Mouse (Mus musculus): ENCODE data around the gene Cnot6. TPM values are rescaled to one million over a fixed set of nuclear protein-coding genes. Genes with fewer than 3 reads are reported as not detected.

Cnot6 gene
- polyA plus RNA-seq, 1 experiment = 13.6 TPM

DNA sequence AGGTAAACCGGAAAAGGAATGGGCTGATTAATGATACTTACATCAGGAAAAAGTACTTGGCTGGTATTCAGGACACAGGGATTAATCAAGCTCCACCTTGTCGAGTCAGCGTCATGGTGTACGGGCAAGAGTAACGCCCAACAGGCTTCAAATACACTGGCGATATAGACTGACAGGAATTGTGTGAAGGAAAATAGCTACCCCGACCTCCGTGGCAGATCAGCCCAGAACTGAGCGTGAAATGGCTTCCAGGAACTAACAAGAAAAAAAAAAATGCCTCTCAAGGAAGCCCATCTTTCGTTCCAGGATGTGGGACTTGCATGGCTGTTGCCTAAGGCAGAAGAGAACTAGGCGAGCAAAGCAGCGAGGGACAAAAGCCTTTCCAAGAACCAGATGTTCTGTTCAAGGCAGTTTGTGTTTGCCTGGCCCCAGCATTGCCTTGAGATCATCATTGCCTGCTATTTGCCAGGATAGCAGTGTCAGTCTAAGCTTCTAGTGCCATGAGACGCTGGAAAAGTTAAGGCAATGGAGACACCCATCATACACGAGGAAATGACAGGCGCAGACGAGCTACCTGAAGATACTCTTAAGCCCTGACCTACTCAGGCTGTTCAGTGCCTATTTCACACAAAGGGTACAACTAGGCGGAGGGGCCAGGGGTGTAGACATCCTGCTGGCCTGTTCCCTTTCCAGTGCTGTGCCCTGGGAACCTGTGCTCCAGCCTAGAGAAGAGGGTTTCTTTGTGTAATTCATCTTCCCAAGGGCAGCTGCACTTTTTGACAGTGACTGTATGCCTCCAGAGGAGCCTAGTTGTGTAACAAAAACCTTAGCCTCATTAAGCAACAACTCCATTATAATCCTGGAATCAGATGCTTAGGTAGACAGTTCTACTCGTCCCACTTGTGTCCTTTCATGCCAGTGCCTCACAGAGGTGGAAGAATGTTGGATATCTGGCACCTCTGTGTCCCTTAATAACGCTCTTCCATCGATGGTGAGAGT lies 1.1 kb upstream of the Cnot6 start:
- DNase-seq (ENCODE audit: low read depth) = peak; percentile 59

- DNase-seq (ENCODE audit: low read depth) = no peak
These were observed 455 bp downstream of the Cnot6 start for GRCm38 (mm10) chr11:49711981-49712554.

DNA sequence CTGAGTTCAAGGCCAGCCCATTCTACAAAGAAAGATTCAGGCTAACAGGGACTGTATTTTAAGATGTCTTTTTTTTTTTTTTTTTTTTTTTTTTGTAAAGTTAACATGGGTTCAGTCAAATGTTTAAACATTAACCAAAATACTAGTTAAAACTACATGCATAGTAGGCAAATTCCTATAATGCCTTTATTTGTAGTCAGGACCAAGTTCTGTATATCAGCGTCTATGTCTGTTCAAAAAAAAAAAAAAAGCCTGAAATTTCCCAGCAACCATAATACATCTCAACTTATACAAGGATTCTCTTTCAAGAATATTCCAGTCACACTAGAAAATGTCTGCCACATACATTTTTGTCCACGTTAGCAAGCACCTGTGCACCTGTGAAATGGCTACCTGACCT lies 1.9 kb downstream of the Cnot6 start:
- DNase-seq (ENCODE audit: low read depth) = no peak

DNA sequence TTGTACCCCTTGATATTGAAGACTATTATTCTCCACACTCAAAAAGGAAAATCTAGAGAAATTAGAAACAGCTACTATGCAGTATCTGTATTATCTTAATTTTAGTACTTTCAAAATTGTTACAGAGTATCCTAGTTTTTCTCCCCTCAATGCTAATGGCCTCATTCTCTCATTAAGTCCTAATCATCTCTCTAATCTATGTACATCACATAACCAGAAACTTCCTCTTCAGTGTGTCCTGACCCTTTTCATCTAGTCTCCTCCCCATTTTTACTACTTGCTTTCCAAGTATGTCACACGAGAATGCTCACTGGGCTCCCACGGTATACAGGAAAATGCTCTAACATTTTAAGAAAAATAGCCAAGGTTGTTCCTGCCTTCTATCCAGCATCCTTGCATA lies 4.7 kb downstream of the Cnot6 start:
- DNase-seq (ENCODE audit: low read depth) = no peak

- no peak for DNase-seq (ENCODE audit: low read depth)
These were observed 7.7 kb downstream of the Cnot6 start for GRCm38 (mm10) chr11:49704804-49705203.

DNA sequence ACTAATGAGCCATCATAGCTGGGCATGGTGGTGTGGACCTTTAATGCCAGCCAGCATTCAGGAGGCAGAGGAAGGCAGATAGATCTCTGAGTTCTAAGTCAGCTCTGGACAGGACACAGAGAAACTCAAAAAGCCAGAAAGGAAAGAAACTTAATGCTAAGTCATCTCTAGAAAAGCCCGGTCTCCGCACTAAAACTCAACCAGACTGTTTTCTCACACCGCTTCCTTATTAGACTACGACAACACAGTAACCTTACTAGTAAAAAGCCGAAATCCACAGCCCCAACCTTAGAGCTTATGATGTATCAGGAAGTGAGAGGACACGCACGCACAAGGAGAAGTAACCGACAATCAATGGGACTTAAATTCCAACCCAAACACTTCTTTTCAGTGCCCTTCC lies 10.5 kb downstream of the Cnot6 start:
- DNase-seq (ENCODE audit: low read depth) = no peak

- no peak for DNase-seq (ENCODE audit: low read depth)
These were observed 13.4 kb downstream of the Cnot6 start for GRCm38 (mm10) chr11:49699079-49699478.

DNA sequence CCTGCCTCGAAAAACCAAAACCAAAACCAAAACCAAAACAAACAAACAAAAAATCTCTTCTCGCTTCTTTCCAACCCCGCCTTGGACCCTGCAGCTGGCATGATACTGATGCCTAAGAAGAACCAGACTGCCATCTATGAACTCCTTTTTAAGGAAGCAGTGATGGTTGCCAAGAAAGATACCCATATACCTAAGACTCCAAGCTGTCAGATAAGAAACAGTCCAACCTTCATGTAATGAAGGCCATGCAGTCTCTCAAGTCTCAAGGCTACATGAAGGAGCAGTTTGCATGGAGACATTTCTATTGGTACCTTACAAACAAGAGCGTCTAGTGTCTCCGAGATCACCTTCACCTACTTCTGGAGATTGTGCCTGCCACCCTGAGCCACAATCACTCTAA lies 14.7 kb downstream of the Cnot6 start:
- DNase-seq (ENCODE audit: low read depth) = no peak

GRCm38 (mm10) chr11:49696472-49696871 lies 16.1 kb downstream of the Cnot6 start:
- DNase-seq (ENCODE audit: low read depth) = no peak

DNA sequence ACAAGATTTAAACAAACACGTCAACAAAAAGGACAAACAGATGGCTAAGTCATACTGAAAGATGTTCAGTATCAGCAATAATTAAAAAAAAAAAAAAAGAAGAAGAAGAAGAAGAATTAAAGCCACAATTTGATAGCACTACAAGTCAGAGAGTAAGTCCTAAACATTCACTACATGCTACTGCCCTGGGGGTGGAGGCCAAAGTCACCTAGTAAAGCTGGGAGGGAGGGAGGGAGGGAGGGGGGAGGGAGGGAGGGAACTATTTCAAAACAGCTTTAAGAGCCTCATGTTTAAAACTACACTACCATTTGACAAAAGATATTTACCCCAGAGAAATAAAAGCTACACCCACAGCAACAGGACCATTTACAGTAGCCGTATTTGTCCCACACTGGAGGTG lies 16.8 kb downstream of the Cnot6 start:
- no peak for DNase-seq (ENCODE audit: low read depth)

GRCm38 (mm10) chr11:49695013-49695412 lies 17.5 kb downstream of the Cnot6 start:
- DNase-seq (ENCODE audit: low read depth) = no peak

GRCm38 (mm10) chr11:49684237-49684973 lies 28.1 kb downstream of the Cnot6 start:
- DNase-seq (ENCODE audit: low read depth) = no peak

- DNase-seq (ENCODE audit: low read depth) = no peak
These were observed 39.1 kb downstream of the Cnot6 start for GRCm38 (mm10) chr11:49673433-49673832.

DNA sequence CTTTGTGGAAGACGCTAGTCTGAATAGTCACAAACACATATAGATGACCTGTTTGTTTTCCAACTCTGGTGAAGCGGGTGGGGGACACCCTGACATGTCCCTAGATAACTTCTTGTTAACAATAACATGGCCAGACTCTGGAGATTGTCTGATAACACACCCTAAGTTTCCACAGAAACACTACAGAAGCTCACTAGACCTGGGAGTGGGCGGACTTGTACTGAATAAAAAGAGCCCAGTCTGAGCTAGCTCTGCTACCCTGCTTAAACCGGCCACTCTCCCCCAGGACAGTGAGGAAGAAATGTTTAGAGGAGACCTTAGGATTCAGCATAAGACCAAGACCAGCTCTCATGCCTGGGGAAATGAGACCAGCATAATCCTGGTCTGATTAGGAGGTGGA lies 47.1 kb downstream of the Cnot6 start:
- no peak for DNase-seq (ENCODE audit: low read depth)

GRCm38 (mm10) chr11:49664262-49665140 lies 48.0 kb downstream of the Cnot6 start:
- no peak for DNase-seq (ENCODE audit: low read depth)

DNA sequence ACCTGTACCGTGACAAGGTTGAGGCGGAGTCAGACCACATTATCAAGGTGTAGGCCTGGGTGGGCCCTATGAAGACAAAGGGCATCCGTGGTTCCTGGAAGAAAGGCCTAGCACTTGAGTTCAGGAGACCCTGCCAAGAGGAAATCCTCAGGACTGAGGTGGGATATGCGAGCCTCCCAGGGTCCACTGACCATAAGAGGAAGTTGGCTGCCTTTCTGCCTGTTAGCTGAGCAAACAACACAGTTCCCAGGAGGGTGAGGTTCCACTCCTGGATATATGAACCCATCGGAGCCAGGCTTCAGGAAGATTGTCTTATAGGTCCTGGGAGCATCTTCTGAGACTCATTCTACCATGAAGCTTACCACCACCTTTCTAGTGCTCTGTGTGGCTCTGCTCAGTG lies 49.2 kb downstream of the Cnot6 start, which contains the start of gene Scgb3a1:
Gene Scgb3a1, plus strand, starts transcription at position 301 of the 400 bp plus-strand sequence.
- DNase-seq (ENCODE audit: low read depth) = no peak

DNA sequence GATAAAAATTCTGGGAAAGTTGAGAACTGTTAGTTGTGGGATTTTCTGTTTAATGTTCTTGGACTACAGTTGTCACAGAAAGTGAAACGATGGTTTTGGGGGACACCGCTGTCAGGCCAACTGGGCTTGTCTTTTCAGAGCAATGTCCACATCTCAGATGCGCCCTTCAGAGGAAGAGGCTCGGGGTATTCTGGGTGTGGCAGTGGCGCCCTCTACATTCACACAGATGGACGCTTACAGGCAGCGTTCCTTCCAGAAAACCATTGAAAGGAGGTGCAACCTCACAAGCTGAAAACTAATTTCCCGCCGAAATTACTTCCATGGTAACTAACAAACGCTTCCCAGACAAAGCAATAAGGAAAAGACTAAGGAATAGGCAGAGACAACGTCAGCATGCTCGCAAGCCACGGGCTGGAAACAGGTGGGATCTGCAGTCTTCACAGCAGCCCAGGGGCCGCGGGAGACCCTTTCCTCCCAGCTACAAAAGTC lies 50.2 kb downstream of the Cnot6 start:
- DNase-seq (ENCODE audit: low read depth) = no peak

- DNase-seq (ENCODE audit: low read depth) = no peak
These were observed 53.1 kb downstream of the Cnot6 start for GRCm38 (mm10) chr11:49659470-49659799.

DNA sequence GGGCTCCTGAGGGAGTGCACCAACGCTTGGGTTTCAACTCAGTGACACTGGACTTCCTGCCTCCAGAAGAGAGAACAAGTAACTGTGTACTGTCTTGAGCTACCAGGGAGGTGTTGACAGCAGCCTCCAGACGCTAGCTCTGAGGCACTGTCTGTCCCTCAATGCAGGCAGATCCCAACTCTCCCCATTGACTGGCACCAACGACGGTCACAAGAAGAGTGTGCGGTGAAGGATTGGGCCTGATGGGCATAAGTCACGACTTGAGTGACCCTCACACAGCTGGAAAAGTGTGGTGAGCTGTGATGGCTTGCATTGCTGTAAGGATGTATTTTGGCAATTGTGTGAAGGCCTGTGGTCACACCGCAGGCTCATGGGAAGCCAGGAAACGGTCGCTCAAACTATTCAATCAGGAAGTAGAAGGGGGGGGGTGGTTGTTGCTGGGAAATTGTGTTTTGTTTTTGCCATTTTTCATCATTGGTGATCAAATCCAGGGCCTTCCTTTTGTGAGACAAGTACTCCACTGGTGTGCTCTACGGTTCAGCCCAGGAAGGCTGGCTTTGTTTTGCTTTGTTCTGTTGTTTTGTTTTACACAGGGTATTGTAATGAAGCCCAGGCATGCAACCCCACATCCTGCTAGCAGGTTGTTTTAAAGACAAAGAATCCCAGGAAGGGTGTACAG lies 53.6 kb downstream of the Cnot6 start:
- DNase-seq (ENCODE audit: low read depth) = no peak

DNA sequence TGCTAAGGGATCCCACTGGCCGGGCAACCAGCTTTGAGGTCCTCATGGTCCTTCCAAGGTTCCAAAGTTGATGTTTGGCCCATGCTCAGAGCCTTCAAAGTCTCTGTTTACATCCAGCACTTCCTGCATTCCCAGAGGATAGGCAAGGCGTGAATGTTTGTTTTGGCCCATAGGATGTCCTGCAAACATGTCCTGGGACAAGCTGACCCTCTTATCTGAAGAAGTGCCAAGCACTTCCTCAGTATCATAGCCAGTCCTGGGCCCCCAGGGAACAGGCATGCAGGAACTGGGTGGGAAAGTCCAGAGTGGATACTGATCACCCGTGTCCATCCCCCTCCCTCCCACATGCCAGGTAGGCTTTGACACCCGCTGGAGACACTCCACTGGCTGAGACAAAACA lies 54.5 kb downstream of the Cnot6 start:
- DNase-seq (ENCODE audit: low read depth) = no peak

- DNase-seq (ENCODE audit: low read depth) = no peak
These were observed 57.0 kb downstream of the Cnot6 start for GRCm38 (mm10) chr11:49655501-49655900.
